Mouse (Mus musculus) heart, adult 2 months (tissue): Measurements from ENCODE around the gene Scgn.

Experiments
- CTCF ChIP-seq: fragments of 200-600 bp; IDR thresholded peaks from 2 replicates; pipeline ENCODE4 v1.8.1; 2022; ENCODE audit warnings: antibody characterized with exemption, mild to moderate bottlenecking, moderate library complexity
- EP300 ChIP-seq: fragments of 200-500 bp; IDR thresholded peaks from 2 replicates; pipeline ENCODE4 v1.6.1; 2011; ENCODE audit warnings: low read depth, low read length, control low read depth; ENCODE audit not compliant: insufficient read depth
- POLR2A ChIP-seq: fragments of 200-500 bp; IDR thresholded peaks from 2 replicates; pipeline ENCODE4 v1.6.1; 2011; ENCODE audit warnings: mild to moderate bottlenecking, low read depth, low read length, control low read depth; ENCODE audit not compliant: insufficient read depth

- no peak for TF ChIP-seq CTCF
- TF ChIP-seq POLR2A, result no peak
- no peak for TF ChIP-seq EP300
Observed at GRCm38 (mm10) chr13:23917674-23918073, 73.3 kb downstream of the Scgn start.
